In genomic region chr1:119093739-119094138, GRCm38 (mm10) we compare ENCODE assay signal across 8 mouse cellular contexts. TPM values are rescaled to one million over a fixed set of nuclear protein-coding genes. Genes with fewer than 3 reads are reported as not detected.
DNase-seq lines count a peak whose midpoint lies in the region; ATAC-seq and TF ChIP-seq lines count a peak whose summit lies in the region.

No protein-coding gene starts in this region.

- peak; percentile 95 for TF ChIP-seq CTCF in E14TG2a.4 (conservative IDR thresholded peaks at IDR 0.05; ENCODE audit: low read length)
- peak; percentile 94 for TF ChIP-seq CTCF in lung, postnatal 0 days (IDR thresholded peaks at IDR 0.05)

- no peak overlapping the region for H3K4me3 ChIP-seq in E14TG2a.4 (replicated peaks; ENCODE audit: low read length)
- H3K4me3 ChIP-seq in embryonic facial prominence, embryonic 10.5 days = no peak overlapping the region
- no peak overlapping the region for H3K4me3 ChIP-seq in lung, postnatal 0 days (ENCODE audit: low read depth, low read length)

- H3K9ac ChIP-seq in lung, postnatal 0 days (replicated peaks; ENCODE audit: low read depth) = no peak overlapping the region

- H3K36me3 ChIP-seq in E14TG2a.4 (ENCODE audit: insufficient read depth, low read length) = peaks cover 36% of the 10 kb centered on the region
- no peaks in the 10 kb centered on the region for H3K36me3 ChIP-seq in embryonic facial prominence, embryonic 10.5 days (replicated peaks)
- H3K36me3 ChIP-seq in lung, postnatal 0 days (ENCODE audit: insufficient read depth, low read length) = no peaks in the 10 kb centered on the region

- 0 out of 2 replicates have a peak, but pooled peaks have one; percentile 21 for ATAC-seq in lung, postnatal 0 days
- no peak for ATAC-seq in monocyte, adult 5-6 weeks (replicated peaks; ENCODE audit: insufficient number of reproducible peaks, low FRiP score, low TSS enrichment, poor library complexity, severe bottlenecking)

- peaks cover 15% of the 10 kb centered on the region; the same call in 1 of the 2 replicates for H3K4me1 ChIP-seq in E14TG2a.4 (replicated peaks; ENCODE audit: low read depth, low read length)
- 0 out of 2 replicates have a peak, but pooled peaks cover 10% of the 10 kb centered on the region for H3K4me1 ChIP-seq in embryonic facial prominence, embryonic 10.5 days
- no peaks in the 10 kb centered on the region for H3K4me1 ChIP-seq in lung, postnatal 0 days (ENCODE audit: insufficient read depth, low read depth, low read length)

- H3K27ac ChIP-seq in embryonic facial prominence, embryonic 10.5 days (replicated peaks) = no peak overlapping the region
- H3K27ac ChIP-seq in lung, postnatal 0 days (ENCODE audit: low read length) = no peak overlapping the region

- H3K27me3 ChIP-seq in E14TG2a.4 (ENCODE audit: insufficient read depth, low read length) = no peaks in the 10 kb centered on the region
- H3K27me3 ChIP-seq in embryonic facial prominence, embryonic 10.5 days (replicated peaks; ENCODE audit: low read depth, poor library complexity, severe bottlenecking) = peaks cover 15% of the 10 kb centered on the region
- H3K27me3 ChIP-seq in lung, postnatal 0 days (replicated peaks; ENCODE audit: insufficient read depth, low read length) = no peaks in the 10 kb centered on the region

- no peak overlapping the region for H3K4me2 ChIP-seq in lung, postnatal 0 days (replicated peaks; ENCODE audit: low read depth, low read length)

- peak; percentile 70 for DNase-seq in adrenal gland, postnatal 25 days
- peak; percentile 74 for DNase-seq in embryonic facial prominence, embryonic 10.5 days (ENCODE audit: low spot score)
- peak; percentile 83 for DNase-seq in heart, postnatal 4 days
- DNase-seq in layer of hippocampus, adult 8-10 months (ENCODE audit: low spot score in 2 of 2) = peak; percentile 44 to 77
- DNase-seq in lung, postnatal 0 days (ENCODE audit: low spot score) = peak; percentile 76
- peak; percentile 15 for DNase-seq in retina, adult 2 months (ENCODE audit: low read depth, low spot score)

- no peak for TF ChIP-seq EP300 in lung, postnatal 0 days (IDR thresholded peaks at IDR 0.05)

- WGBS in embryonic facial prominence, embryonic 10.5 days = 18% methylated on average over 8 of the region's 8 CpGs
- 12% methylated on average over 8 of the region's 8 CpGs for WGBS in lung, postnatal 0 days

- H3K9me3 ChIP-seq in E14TG2a.4 (ENCODE audit: low read length) = peaks cover 17% of the 10 kb centered on the region
- no peaks in the 10 kb centered on the region for H3K9me3 ChIP-seq in embryonic facial prominence, embryonic 10.5 days
- H3K9me3 ChIP-seq in lung, postnatal 0 days (ENCODE audit: low read length) = no peaks in the 10 kb centered on the region

RNA-seq across cellular contexts. Expression of gene Gli2, which starts 40.3 kb away (rescaled TPM):
- 0.76 and 0.79 TPM in 2 replicates for total RNA-seq in adrenal gland, postnatal 25 days (2021)
- polyA plus RNA-seq in embryonic facial prominence, embryonic 10.5 days (2016; fragmentation: Nextera tagmentation; extraction: Ambion mirVana) = 14.1 and 15.0 TPM in 2 replicates
- total RNA-seq in heart, postnatal 4 days (2021) = 1 to 10 TPM; 4.6 to 5.2 TPM
- total RNA-seq in layer of hippocampus, adult 8-10 months (2022) = 1 to 10 TPM; 3.7 to 7.0 (median 5.0) TPM
- 1.9 and 2.7 TPM in 2 replicates for polyA plus RNA-seq in lung, postnatal 0 days (2015; fragmentation: Nextera tagmentation; extraction: Ambion mirVana)
- 0.29 TPM in 1 of 3 replicates, not detected in the others for total RNA-seq in monocyte, adult 5-6 weeks (2017)

Comparison
In these comparisons a context has a peak if more than half of its experiments do, and no peak if none do; other contexts are left out.
1. DNase-seq: peak in every context shown above with its lines; median percentile 83 in heart, postnatal 4 days; 76 in lung, postnatal 0 days; 74 in embryonic facial prominence, embryonic 10.5 days; 70 in adrenal gland, postnatal 25 days; 60 in layer of hippocampus, adult 8-10 months; 15 in retina, adult 2 months.